Comparison of ENCODE assay signal across 9 mouse cellular contexts in the genomic region with DNA sequence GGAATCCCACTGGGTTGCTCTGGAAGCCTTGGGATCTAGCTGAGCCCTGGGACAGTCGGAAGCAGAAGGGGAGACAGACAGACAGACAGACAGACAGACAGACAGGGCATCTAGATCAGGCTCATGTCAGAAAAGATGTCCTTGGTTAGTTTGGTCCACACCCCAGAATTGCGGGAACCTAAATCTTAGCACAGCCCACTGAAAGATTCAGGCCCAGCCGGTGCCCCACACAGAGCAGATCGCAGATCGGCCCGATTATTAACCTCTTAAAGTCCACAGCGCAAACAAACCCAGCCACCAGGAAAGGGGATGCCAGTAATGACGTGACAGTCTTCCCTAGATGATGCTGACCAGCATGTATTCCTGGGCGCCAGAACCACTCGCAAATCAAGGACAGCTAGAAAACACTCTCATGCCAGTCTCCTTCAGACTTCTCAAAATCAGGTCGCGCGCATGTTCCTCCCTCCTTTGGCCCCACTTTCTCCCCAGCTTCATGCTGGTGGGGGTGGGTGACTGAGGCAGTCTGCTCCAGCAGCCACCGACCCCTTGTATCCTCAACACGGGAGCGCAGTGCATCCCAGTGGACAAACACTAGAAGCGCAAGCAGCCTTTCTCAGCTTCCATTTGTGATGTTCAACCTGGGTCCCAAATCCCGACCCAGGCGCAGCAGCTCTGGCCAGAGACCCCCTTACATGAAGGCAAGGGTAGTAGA. TPM values are rescaled to one million over a fixed set of nuclear protein-coding genes. Genes with fewer than 3 reads are reported as not detected.
A peak's percentile ranks its signal among the peaks of the same experiment; 100 is the strongest.
DNase-seq lines count a peak whose midpoint lies in the region; ATAC-seq and TF ChIP-seq lines count a peak whose summit lies in the region.
"Had no signal": no experiment of that assay in that cellular context is flagged by ENCODE, and none has a peak within 500 bp of the region (broad histone marks: within the 10 kb centered on the region; RNA-seq: fewer than 3 reads in every experiment).

No protein-coding gene starts in this region.

- intact Hi-C loops in left cerebral cortex, adult 2 months (cut with DNase I), result loop anchor here (1.0 to 10.0 kb wide), 11 partner anchors 58 to 953 kb away; no protein-coding TSS in a partner anchor

- no peaks in the 10 kb centered on the region for H3K9me3 ChIP-seq in heart, embryonic 12.5 days (replicated peaks)

- peaks cover 14% of the 10 kb centered on the region for H3K4me1 ChIP-seq in heart, embryonic 12.5 days (replicated peaks)

- H3K27ac ChIP-seq in heart, embryonic 12.5 days (ENCODE audit: poor library complexity, severe bottlenecking), result no peak overlapping the region
- H3K27ac ChIP-seq in left cerebral cortex, adult 2 months, result peak overlapping the region; percentile 91

- peak overlapping the region; percentile 90 for H3K4me2 ChIP-seq in heart, embryonic 12.5 days

- H3K4me3 ChIP-seq in heart, embryonic 12.5 days, result no peak overlapping the region
- peak overlapping the region; percentile 74 for H3K4me3 ChIP-seq in left cerebral cortex, adult 2 months

- peaks cover 96% of the 10 kb centered on the region for H3K27me3 ChIP-seq in heart, embryonic 12.5 days (replicated peaks)
- H3K27me3 ChIP-seq: CH12.LX had no signal

- H3K9ac ChIP-seq in heart, embryonic 12.5 days, result no peak overlapping the region

- ATAC-seq in heart, embryonic 12.5 days (ENCODE audit: insufficient number of reproducible peaks, low FRiP score), result no peak

- peak; percentile 79 for TF ChIP-seq CTCF in left cerebral cortex, adult 2 months (IDR thresholded peaks at IDR 0.05)

- H3K36me3 ChIP-seq in heart, embryonic 12.5 days, result no peaks in the 10 kb centered on the region

- DNase-seq in heart, adult 9 months (ENCODE audit: low spot score in 2 of 2), result no peak
- DNase-seq in embryo, embryonic 10.5 days (ENCODE audit: low spot score), result peak; percentile 87
- peak; percentile 36 for DNase-seq in heart, postnatal 4 days
- peak; percentile 65 for DNase-seq in left cerebral cortex, adult 2 months (ENCODE audit: extremely low spot score in 1 of 2, low spot score in 2 of 2)
- peak; percentile 74 for DNase-seq in neural tube, embryonic 10.5 days (ENCODE audit: extremely low spot score, low spot score)
- DNase-seq in c-Kit-positive CD71-positive TER-119-positive erythroid progenitor cells, embryonic 14.5 days (ENCODE audit: low spot score), result no peak
- DNase-seq in ovary, postnatal 14 days (ENCODE audit: low spot score), result no peak

- WGBS in heart, embryonic 12.5 days, result 4% methylated on average over 19 of the region's 19 CpGs

RNA-seq across cellular contexts. Expression of gene Ajap1, which starts 1.9 kb away (rescaled TPM):
- polyA plus RNA-seq in heart, embryonic 12.5 days (2016; fragmentation: Nextera tagmentation; extraction: Ambion mirVana), result 0.10 and 0.18 TPM in 2 replicates
- under 1 TPM; 0.09 to 0.50 TPM for total RNA-seq in heart, postnatal 4 days (2021)
- 10 to 100 TPM; 54.5 to 58.6 TPM for total RNA-seq in left cerebral cortex, adult 2 months (2021)
- total RNA-seq: CH12.LX had no signal

Comparison
In these comparisons a context has a peak if more than half of its experiments do, and no peak if none do; other contexts are left out.
1. DNase-seq: peak in embryo, embryonic 10.5 days (single experiment), heart, postnatal 4 days (single experiment), left cerebral cortex, adult 2 months (2 of 2) and neural tube, embryonic 10.5 days (single experiment); none in heart, adult 9 months (0 of 2), c-Kit-positive CD71-positive TER-119-positive erythroid progenitor cells, embryonic 14.5 days (single experiment) and ovary, postnatal 14 days (single experiment).
2. RNA of gene Ajap1, which starts 1.9 kb away (total RNA-seq): 54.5 to 58.6 TPM in left cerebral cortex, adult 2 months; 0.09 to 0.50 TPM in heart, postnatal 4 days; every median in the first group is over 10 times any median in the second.